Mouse (Mus musculus): ENCODE measurements around the gene Cox5b. TPM values are rescaled to one million over a fixed set of nuclear protein-coding genes. Genes with fewer than 3 reads are reported as not detected.
A peak's percentile ranks its signal among the peaks of the same experiment; 100 is the strongest.

The Cox5b gene
- polyA plus RNA-seq, 1 experiment from 2014 or later: 829 TPM

GRCm38 (mm10) chr1:36656233-36656632 is 35.0 kb upstream of the Cox5b start:
- no peak for TF ChIP-seq EP300 (optimal IDR thresholded peaks at IDR 0.05)
- no peak for TF ChIP-seq CTCF (IDR thresholded peaks at IDR 0.05; ENCODE audit: low read depth)
- 87% methylated on average over 3 of the region's 3 CpGs for WGBS

GRCm38 (mm10) chr1:36657658-36658415 is 33.4 kb upstream of the Cox5b start:
- Histone ChIP-seq H3K4me2 (replicated peaks; ENCODE audit: low read depth) (no peak overlapping the region), H3K4me1 (replicated peaks; ENCODE audit: control insufficient read depth, insufficient read depth) (no peaks in the 10 kb centered on the region), H3K9me3 (ENCODE audit: control insufficient read depth, low read length) (no peaks in the 10 kb centered on the region), H3K27ac (replicated peaks) (no peak overlapping the region), H3K36me3 (ENCODE audit: control insufficient read depth, insufficient read depth, low read length) (no peaks in the 10 kb centered on the region), H3K4me3 (ENCODE audit: low read depth, low read length) (no peak overlapping the region), H3K9ac (ENCODE audit: low read length) (no peak overlapping the region), H3K27me3 (ENCODE audit: control insufficient read depth, insufficient read depth, low read length) (no peaks in the 10 kb centered on the region)
- 78% methylated on average over 4 of the region's 4 CpGs for WGBS
- ATAC-seq (ENCODE audit: low FRiP score, low TSS enrichment) (no peak), DNase-seq (ENCODE audit: low spot score) (no peak)
- TF ChIP-seq CTCF (IDR thresholded peaks at IDR 0.05; ENCODE audit: low read depth): no peak
- TF ChIP-seq EP300 (optimal IDR thresholded peaks at IDR 0.05): no peak

More at GRCm38 (mm10) chr1:36656233-36656632, 35.0 kb upstream of the Cox5b start:
- Histone ChIP-seq H3K27me3 (ENCODE audit: control insufficient read depth, insufficient read depth, low read length) (no peaks in the 10 kb centered on the region), H3K27ac (replicated peaks) (no peak overlapping the region), H3K9ac (ENCODE audit: low read length) (no peak overlapping the region), H3K4me2 (replicated peaks; ENCODE audit: low read depth) (no peak overlapping the region), H3K9me3 (ENCODE audit: control insufficient read depth, low read length) (no peaks in the 10 kb centered on the region), H3K36me3 (ENCODE audit: control insufficient read depth, insufficient read depth, low read length) (no peaks in the 10 kb centered on the region), H3K4me1 (replicated peaks; ENCODE audit: control insufficient read depth, insufficient read depth) (no peaks in the 10 kb centered on the region), H3K4me3 (ENCODE audit: low read depth, low read length) (no peak overlapping the region)
- ATAC-seq (ENCODE audit: low FRiP score, low TSS enrichment) (no peak), DNase-seq (ENCODE audit: low spot score) (no peak)

- no peaks in the 10 kb centered on the region for H3K36me3 ChIP-seq (ENCODE audit: control insufficient read depth, insufficient read depth, low read length)
- 51% methylated on average over 7 of the region's 7 CpGs for WGBS
- H3K9me3 ChIP-seq (ENCODE audit: control insufficient read depth, low read length): no peaks in the 10 kb centered on the region
- no peaks in the 10 kb centered on the region for H3K27me3 ChIP-seq (ENCODE audit: control insufficient read depth, insufficient read depth, low read length)
- ATAC-seq (ENCODE audit: low FRiP score, low TSS enrichment): peak; percentile 68; the same call in 1 of the 2 replicates
- H3K9ac ChIP-seq (ENCODE audit: low read length): no peak overlapping the region
- no peaks in the 10 kb centered on the region for H3K4me1 ChIP-seq (replicated peaks; ENCODE audit: control insufficient read depth, insufficient read depth)
- no peak overlapping the region for H3K27ac ChIP-seq (replicated peaks)
- TF ChIP-seq CTCF (IDR thresholded peaks at IDR 0.05; ENCODE audit: low read depth) (peak; percentile 42), EP300 (optimal IDR thresholded peaks at IDR 0.05) (no peak)
- H3K4me3 ChIP-seq (ENCODE audit: low read depth, low read length): no peak overlapping the region
- no peak overlapping the region for H3K4me2 ChIP-seq (replicated peaks; ENCODE audit: low read depth)
- peak; percentile 34 for DNase-seq (ENCODE audit: low spot score)
Observed at GRCm38 (mm10) chr1:36658621-36659399, 32.4 kb upstream of the Cox5b start.

- Histone ChIP-seq H3K36me3 (ENCODE audit: control insufficient read depth, insufficient read depth, low read length) (no peaks in the 10 kb centered on the region), H3K4me3 (ENCODE audit: low read depth, low read length) (no peak overlapping the region), H3K9me3 (ENCODE audit: control insufficient read depth, low read length) (no peaks in the 10 kb centered on the region), H3K4me1 (replicated peaks; ENCODE audit: control insufficient read depth, insufficient read depth) (no peaks in the 10 kb centered on the region), H3K27ac (replicated peaks) (no peak overlapping the region), H3K4me2 (replicated peaks; ENCODE audit: low read depth) (no peak overlapping the region), H3K9ac (ENCODE audit: low read length) (no peak overlapping the region), H3K27me3 (ENCODE audit: control insufficient read depth, insufficient read depth, low read length) (no peaks in the 10 kb centered on the region)
- DNase-seq (ENCODE audit: low spot score) (no peak), ATAC-seq (ENCODE audit: low FRiP score, low TSS enrichment) (peak; percentile 47; the same call in 1 of the 2 replicates)
- WGBS: 51% methylated on average over 4 of the region's 4 CpGs
- TF ChIP-seq EP300 (optimal IDR thresholded peaks at IDR 0.05) (no peak), CTCF (IDR thresholded peaks at IDR 0.05; ENCODE audit: low read depth) (peak; percentile 71)
Observed at GRCm38 (mm10) chr1:36664457-36664856, 26.8 kb upstream of the Cox5b start.

- no peak for TF ChIP-seq CTCF (IDR thresholded peaks at IDR 0.05; ENCODE audit: low read depth)
- no peak for TF ChIP-seq EP300 (optimal IDR thresholded peaks at IDR 0.05)
- DNase-seq (ENCODE audit: low spot score) (peak; percentile 29), ATAC-seq (ENCODE audit: low FRiP score, low TSS enrichment) (peak; percentile 56; the same call in 1 of the 2 replicates)
- no peaks in the 10 kb centered on the region for H3K36me3 ChIP-seq (ENCODE audit: control insufficient read depth, insufficient read depth, low read length)
- H3K4me3 ChIP-seq (ENCODE audit: low read depth, low read length): no peak overlapping the region
- H3K4me1 ChIP-seq (replicated peaks; ENCODE audit: control insufficient read depth, insufficient read depth): no peaks in the 10 kb centered on the region
- no peaks in the 10 kb centered on the region for H3K27me3 ChIP-seq (ENCODE audit: control insufficient read depth, insufficient read depth, low read length)
- WGBS: 52% methylated on average over 11 of the region's 11 CpGs
- no peak overlapping the region for H3K9ac ChIP-seq (ENCODE audit: low read length)
- no peaks in the 10 kb centered on the region for H3K9me3 ChIP-seq (ENCODE audit: control insufficient read depth, low read length)
- H3K4me2 ChIP-seq (replicated peaks; ENCODE audit: low read depth): no peak overlapping the region
- H3K27ac ChIP-seq (replicated peaks): 0 out of 2 replicates have a peak overlapping the region, but pooled peaks have one; percentile 58
Observed at GRCm38 (mm10) chr1:36665165-36665723, 26.0 kb upstream of the Cox5b start.
